Mouse (Mus musculus) thymus, postnatal 10 days (tissue): ENCODE data around the gene Ric1.
"Not testable (repeated sequence)": the region's sequence is repeated elsewhere in the genome, so short reads cannot be mapped to it uniquely, and the experiment has no call there.

ENCODE experiments used
- DNase-seq, 2 experiments: peaks; one replicate each; pipeline ENCODE4 v3.0.0; 2021; ENCODE audit warnings: low spot score in 2 of 2

Ric1 gene

DNA sequence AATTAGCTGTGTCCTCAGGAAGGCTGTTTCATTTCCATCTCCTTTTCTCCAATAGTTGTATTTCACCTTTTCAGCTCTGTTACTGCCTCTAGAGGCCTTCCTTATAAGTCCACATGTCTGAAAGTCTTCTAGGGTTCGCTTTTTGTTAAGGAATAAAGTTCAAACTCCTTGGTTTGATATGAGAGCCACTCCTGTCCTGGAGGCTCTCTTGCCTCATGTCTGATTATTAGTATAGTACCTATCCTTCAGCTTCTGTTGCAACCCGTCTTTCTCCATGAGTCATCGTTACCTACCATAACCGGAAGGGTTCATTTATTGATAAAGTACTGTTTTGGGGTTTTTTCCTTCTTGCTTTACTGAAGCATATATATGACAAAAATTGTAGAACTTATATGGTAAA is 5.2 kb downstream of the Ric1 start:
- DNase-seq: no peak

DNA sequence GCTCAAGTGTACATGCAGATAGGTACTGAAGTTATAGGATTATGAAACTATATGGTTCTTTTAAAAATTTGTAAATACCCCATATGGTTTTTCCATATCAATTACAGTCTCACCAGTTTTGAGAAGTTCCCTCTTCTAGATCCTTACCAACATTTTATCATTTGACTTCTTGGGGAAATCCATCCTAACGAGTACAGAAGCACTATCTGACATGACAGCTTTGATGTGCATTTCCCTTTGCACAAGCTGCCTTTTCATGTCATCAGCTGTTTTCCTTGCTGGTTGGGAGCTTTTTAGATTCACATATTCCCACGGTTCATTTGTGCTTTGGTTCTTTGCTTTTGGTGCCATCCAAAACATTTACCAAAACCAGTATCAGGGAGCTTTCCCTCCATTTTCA is 6.5 kb downstream of the Ric1 start:
- DNase-seq: no peak

DNA sequence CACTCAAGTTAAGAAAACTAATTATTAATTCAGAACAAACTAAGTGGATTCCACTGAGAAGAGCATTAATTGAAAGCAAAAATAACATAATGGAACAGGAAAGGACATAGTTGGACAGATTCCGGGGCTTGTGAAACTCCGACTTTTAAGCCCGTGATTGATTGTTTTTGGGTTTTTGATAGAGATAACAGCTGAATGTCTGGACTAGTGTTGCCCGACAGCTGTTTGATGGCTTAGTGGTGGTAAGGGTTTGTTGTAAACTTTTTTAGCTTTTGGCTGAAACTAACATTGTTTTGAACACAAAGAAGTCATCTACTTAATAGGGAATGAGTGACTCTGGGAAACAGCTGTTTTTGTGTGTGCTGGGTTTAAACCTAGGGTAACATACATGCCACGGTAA is 11.9 kb downstream of the Ric1 start:
- no peak for DNase-seq

GRCm38 (mm10) chr19:29542256-29542970 is 20.3 kb downstream of the Ric1 start:
- no peak for DNase-seq

GRCm38 (mm10) chr19:29544026-29544425 is 21.9 kb downstream of the Ric1 start:
- DNase-seq: no peak

DNA sequence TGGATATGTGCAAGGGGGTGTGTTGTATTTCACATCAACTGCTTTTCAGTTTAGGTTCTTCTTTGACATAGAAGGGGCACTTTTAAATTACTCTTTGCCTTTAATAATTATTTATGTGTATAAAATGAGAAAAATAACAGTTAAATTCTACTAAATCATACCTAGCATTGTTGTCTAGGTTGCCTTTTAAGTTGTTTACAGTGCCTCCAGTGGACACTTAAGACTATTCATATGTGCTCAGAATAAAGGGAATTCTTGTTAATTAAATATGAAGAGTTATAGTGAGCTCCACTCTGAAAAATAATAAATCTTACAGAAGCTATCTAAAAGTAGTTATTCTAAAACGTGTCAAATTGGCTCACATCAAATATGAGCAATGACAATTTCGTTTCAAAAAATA is 28.5 kb downstream of the Ric1 start:
- DNase-seq: no peak

- DNase-seq: no peak
These were observed 29.0 kb downstream of the Ric1 start for GRCm38 (mm10) chr19:29551128-29551527.

DNA sequence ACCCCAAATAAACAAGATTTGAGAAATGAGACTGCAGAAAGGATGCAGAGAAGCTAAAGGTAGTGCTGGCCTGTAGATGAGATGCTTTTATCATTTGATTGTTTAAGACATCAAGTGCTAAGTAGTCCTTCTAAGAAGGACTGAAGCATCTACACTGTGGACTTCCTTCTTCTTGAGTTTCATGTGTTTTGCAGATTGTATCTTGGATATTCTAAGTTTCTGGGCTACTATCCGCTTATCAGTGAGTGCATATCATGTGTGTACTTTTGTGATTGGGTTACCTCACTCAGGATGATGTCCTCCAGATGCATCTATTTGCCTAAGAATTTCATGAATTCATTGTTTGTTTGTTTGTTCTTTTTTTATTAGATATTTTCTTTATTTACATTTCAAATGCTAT is 29.9 kb downstream of the Ric1 start:
- not testable (repeated sequence) for DNase-seq

- not testable (repeated sequence) for DNase-seq
These were observed 35.2 kb downstream of the Ric1 start for GRCm38 (mm10) chr19:29557171-29557845.

- no peak for DNase-seq
These were observed 40.1 kb downstream of the Ric1 start for GRCm38 (mm10) chr19:29562166-29562565.

GRCm38 (mm10) chr19:29562603-29563002 is 40.5 kb downstream of the Ric1 start:
- no peak for DNase-seq

GRCm38 (mm10) chr19:29563258-29563779 is 41.2 kb downstream of the Ric1 start:
- DNase-seq: peak in 1 of 2 experiments; percentile 62

DNA sequence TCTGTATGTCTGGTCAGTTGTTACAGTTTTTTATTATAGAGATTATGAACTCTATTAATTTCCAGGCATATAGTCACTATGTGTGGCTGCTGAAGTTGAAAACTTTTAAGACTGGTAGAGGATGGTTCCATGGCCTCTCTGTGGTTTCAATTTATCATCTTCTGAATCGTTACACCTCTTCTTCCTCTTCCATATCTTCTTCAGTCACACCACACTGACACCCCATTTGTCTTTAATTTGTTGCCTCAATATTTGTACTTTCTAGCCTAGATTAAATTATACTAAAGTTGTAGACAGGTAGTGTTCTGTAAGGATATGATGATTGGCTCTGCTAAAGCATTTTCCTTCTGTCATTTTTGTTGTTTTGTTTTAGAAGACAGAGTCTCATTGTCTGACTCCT is 44.4 kb downstream of the Ric1 start:
- no peak for DNase-seq

DNA sequence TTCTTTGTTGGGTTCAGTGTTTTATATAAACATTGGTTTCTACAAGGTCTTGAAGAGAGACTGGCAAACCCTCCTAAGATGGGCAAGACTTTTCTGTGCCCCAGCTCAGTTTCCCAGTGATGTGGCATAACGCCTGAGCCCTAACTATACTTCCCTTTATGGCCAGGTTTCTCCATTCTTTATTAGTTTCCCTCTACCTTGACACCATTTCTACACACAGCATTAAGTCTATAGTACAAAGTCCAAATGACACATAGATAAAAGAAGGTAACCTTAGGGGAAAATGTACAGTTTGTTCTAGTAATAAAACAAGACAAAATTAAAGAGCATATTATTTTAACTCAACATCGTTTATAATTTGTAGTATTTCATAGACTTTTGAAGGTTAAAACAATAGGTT is 60.4 kb downstream of the Ric1 start:
- DNase-seq: no peak

DNA sequence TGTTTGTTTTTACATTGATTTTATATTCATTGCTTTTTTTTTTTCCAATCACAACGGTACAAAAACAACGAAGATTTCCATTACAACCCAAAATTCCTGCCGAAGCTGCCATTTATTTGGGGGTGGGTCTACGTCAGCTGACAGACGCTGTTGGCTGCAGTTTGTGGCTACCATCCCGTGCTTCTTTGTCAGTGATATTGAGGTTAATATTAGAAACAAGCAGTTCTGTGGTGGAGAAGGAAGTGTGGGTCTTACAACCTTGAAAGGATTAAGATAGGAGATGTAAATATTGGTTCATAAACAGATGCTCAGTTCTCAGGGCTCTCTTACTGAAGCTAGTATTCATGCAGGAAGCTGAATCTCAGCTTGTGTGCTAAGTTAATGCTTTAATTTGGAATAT is 61.7 kb downstream of the Ric1 start:
- no peak for DNase-seq

GRCm38 (mm10) chr19:29593783-29594182 is 71.7 kb downstream of the Ric1 start:
- not testable (repeated sequence) for DNase-seq

DNA sequence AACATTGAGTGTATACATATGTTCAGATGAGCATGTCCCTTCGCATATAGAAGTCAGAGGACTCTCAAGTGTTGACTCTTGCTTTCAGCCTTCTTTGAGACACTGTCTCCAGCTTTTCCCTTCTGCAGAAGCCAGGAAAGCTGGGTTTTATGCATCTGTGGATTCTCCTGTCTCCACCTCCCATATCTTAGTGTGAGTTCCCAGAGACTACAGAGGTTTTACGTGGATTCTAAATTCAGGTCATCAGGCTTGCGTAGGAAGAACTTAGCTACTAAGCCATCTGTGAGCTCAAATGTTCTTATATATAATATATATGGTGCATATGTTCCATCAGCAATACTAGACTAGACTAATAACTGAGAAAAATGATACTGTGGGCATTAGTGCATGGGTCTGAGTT is 74.2 kb downstream of the Ric1 start:
- no peak for DNase-seq

- peak; percentile 7 to 31 for DNase-seq
These were observed 74.9 kb downstream of the Ric1 start for GRCm38 (mm10) chr19:29596985-29597384.

DNA sequence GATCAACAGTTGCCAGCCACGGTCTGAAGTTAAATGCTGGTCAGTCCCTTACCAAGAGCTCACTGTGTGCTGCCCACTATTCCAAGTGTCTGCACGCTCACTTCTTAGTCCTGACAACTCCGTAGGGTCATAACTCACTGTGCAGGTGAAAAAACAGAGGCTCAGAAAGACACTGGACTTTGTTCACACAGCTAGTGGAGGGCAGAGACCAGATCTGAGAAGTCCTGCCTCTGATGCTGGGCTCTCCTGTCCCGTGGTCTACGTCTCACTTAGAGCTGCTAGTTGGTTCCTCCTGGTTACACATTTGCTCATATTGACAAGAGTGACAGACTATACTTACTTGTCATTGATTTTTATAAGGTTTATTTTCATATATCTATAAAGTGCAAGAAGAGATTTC is 76.9 kb downstream of the Ric1 start:
- no peak for DNase-seq

- DNase-seq: no peak
These were observed 81.7 kb downstream of the Ric1 start for GRCm38 (mm10) chr19:29603548-29604353.

GRCm38 (mm10) chr19:29604653-29605052 is 82.6 kb downstream of the Ric1 start:
- no peak for DNase-seq

DNA sequence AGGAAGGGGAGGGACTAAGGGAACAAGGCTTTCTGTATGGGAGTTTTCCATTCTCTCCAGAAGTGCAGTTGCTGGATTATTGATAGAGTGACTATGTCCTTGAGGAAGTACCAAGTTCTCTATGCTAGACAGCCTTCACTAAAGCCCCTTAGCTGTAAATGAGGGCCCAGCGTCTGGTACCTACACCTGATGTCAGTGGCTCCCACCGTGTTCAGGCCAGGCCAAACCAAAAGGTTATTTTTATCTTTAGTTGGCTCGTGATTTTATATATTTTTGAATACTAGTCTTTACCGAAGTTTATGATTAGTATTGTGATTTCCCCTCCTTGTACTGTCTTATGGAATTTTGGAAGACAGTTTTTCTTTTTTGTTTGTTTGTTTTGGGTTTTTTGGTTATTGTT is 85.4 kb downstream of the Ric1 start:
- no peak for DNase-seq
